ENCODE assay signal across 8 mouse cellular contexts in the genomic region with DNA sequence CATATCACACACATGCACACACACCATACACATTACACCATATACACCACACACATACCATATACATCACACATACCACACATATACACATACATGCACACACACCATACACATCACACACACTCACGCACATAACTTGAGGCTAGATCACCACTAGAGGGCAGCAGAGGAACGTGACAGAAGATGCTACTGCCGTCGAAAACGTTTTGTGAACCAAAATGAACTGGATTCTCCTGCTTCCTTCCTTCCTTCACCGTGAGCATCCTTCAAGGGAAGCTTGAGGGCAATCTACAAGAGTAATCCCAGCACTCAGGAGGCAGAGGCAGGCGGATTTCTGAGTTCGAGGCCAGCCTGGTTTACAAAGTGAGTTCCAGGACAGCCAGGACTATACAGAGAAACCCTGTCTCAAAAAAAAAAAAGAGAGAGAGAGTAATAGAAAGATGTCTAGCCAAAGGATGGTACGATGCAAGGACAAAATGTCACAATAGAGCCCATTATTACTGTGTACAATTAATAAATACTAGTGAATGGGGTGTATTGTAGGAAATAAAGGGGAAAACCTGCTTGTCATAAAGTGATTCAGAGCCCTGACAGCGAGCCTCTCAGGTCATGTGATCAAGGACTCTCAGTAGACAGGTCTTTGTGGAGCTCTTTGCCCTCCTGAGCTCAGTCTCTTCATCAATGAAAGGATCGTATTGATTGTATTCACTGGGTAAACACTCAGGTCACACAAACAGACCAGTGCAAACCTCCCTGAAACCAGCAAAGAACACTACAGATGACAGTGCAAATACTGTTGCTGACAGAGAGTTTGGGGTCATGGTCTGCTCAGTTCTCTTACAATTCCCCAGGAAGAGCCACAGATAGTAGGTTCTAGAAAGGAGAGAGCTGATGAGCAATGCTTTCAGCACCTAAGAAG.
DNase-seq lines count a peak whose midpoint lies in the region; ATAC-seq lines count a peak whose summit lies in the region.

No protein-coding gene starts in this region.

- ATAC-seq in embryonic facial prominence, embryonic 11.5 days (replicated peaks; ENCODE audit: insufficient number of reproducible peaks, low FRiP score, low TSS enrichment, low read depth): peak; percentile 75
- ATAC-seq in kidney, embryonic 14.5 days (ENCODE audit: low FRiP score, low TSS enrichment): peak; percentile 68
- ATAC-seq in limb, embryonic 15.5 days (ENCODE audit: insufficient number of reproducible peaks, low FRiP score, low TSS enrichment, low read depth): 0 out of 2 replicates have a peak, but pooled peaks have one; percentile 40
- peak; percentile 84 for ATAC-seq in midbrain, embryonic 16.5 days

- no peak overlapping the region for H3K4me2 ChIP-seq in embryonic facial prominence, embryonic 11.5 days (ENCODE audit: low read depth, low read length)
- H3K4me2 ChIP-seq in kidney, embryonic 14.5 days (replicated peaks; ENCODE audit: low read depth, low read length): no peak overlapping the region
- no peak overlapping the region for H3K4me2 ChIP-seq in limb, embryonic 15.5 days
- H3K4me2 ChIP-seq in midbrain, embryonic 16.5 days (ENCODE audit: low read length): no peak overlapping the region

- no peaks in the 10 kb centered on the region for H3K9me3 ChIP-seq in embryonic facial prominence, embryonic 11.5 days (replicated peaks; ENCODE audit: control insufficient read depth, low read length)
- H3K9me3 ChIP-seq in kidney, embryonic 14.5 days (ENCODE audit: control insufficient read depth, low read length): no peaks in the 10 kb centered on the region
- H3K9me3 ChIP-seq in limb, embryonic 15.5 days: no peaks in the 10 kb centered on the region
- no peaks in the 10 kb centered on the region for H3K9me3 ChIP-seq in midbrain, embryonic 16.5 days (replicated peaks; ENCODE audit: control insufficient read depth, low read length, poor library complexity, severe bottlenecking)

- no peaks in the 10 kb centered on the region; the same call in 1 of the 2 replicates for H3K4me1 ChIP-seq in embryonic facial prominence, embryonic 11.5 days (ENCODE audit: control insufficient read depth, insufficient read depth, low read length)
- H3K4me1 ChIP-seq in kidney, embryonic 14.5 days (ENCODE audit: control insufficient read depth, insufficient read depth, low read length): no peaks in the 10 kb centered on the region
- no peaks in the 10 kb centered on the region for H3K4me1 ChIP-seq in limb, embryonic 15.5 days
- H3K4me1 ChIP-seq in midbrain, embryonic 16.5 days (ENCODE audit: control insufficient read depth, insufficient read depth, low read length): no peaks in the 10 kb centered on the region

- no peaks in the 10 kb centered on the region for H3K36me3 ChIP-seq in embryonic facial prominence, embryonic 11.5 days (replicated peaks; ENCODE audit: control insufficient read depth, insufficient read depth, low read depth, low read length)
- H3K36me3 ChIP-seq in kidney, embryonic 14.5 days (ENCODE audit: control insufficient read depth, insufficient read depth, low read length): no peaks in the 10 kb centered on the region
- no peaks in the 10 kb centered on the region for H3K36me3 ChIP-seq in limb, embryonic 15.5 days
- no peaks in the 10 kb centered on the region for H3K36me3 ChIP-seq in midbrain, embryonic 16.5 days (ENCODE audit: control insufficient read depth, insufficient read depth, low read length)

- H3K9ac ChIP-seq in embryonic facial prominence, embryonic 11.5 days (replicated peaks; ENCODE audit: low read length): no peak overlapping the region
- no peak overlapping the region for H3K9ac ChIP-seq in kidney, embryonic 14.5 days (ENCODE audit: low read depth, low read length)
- no peak overlapping the region for H3K9ac ChIP-seq in limb, embryonic 15.5 days
- no peak overlapping the region for H3K9ac ChIP-seq in midbrain, embryonic 16.5 days (ENCODE audit: low read depth, low read length)

- H3K27ac ChIP-seq in embryonic facial prominence, embryonic 11.5 days (replicated peaks; ENCODE audit: low read depth, low read length): no peak overlapping the region
- H3K27ac ChIP-seq in kidney, embryonic 14.5 days (ENCODE audit: low read depth, low read length): no peak overlapping the region
- H3K27ac ChIP-seq in limb, embryonic 15.5 days: no peak overlapping the region
- no peak overlapping the region for H3K27ac ChIP-seq in midbrain, embryonic 16.5 days (ENCODE audit: low read length)

- H3K27me3 ChIP-seq in embryonic facial prominence, embryonic 11.5 days (ENCODE audit: control insufficient read depth, insufficient read depth, low read length): no peaks in the 10 kb centered on the region
- no peaks in the 10 kb centered on the region for H3K27me3 ChIP-seq in kidney, embryonic 14.5 days (ENCODE audit: control insufficient read depth, insufficient read depth, low read length)
- peaks cover 7% of the 10 kb centered on the region; the same call in 1 of the 2 replicates for H3K27me3 ChIP-seq in limb, embryonic 15.5 days
- H3K27me3 ChIP-seq in midbrain, embryonic 16.5 days (ENCODE audit: control insufficient read depth, insufficient read depth, low read depth, low read length): no peaks in the 10 kb centered on the region

- DNase-seq in A20 (ENCODE audit: low read depth, low spot score): peak; percentile 82
- DNase-seq in adrenal gland, postnatal 10 days: peak; percentile 80
- DNase-seq in embryonic facial prominence, embryonic 11.5 days (ENCODE audit: low spot score): peak; percentile 94
- DNase-seq in heart, adult 8-10 months (ENCODE audit: low spot score): peak; percentile 68
- DNase-seq in spleen, postnatal 4 days (ENCODE audit: low spot score in 2 of 2): peak; percentile 48 to 80

- H3K4me3 ChIP-seq in embryonic facial prominence, embryonic 11.5 days (ENCODE audit: low read depth, low read length): no peak overlapping the region
- H3K4me3 ChIP-seq in kidney, embryonic 14.5 days (ENCODE audit: low read length): no peak overlapping the region
- no peak overlapping the region for H3K4me3 ChIP-seq in limb, embryonic 15.5 days
- H3K4me3 ChIP-seq in midbrain, embryonic 16.5 days (ENCODE audit: low read depth, low read length): no peak overlapping the region

- 30% methylated on average over 11 of the region's 11 CpGs for WGBS in embryonic facial prominence, embryonic 11.5 days
- 28% methylated on average over 11 of the region's 11 CpGs for WGBS in kidney, embryonic 14.5 days
- 25% methylated on average over 11 of the region's 11 CpGs for WGBS in limb, embryonic 15.5 days
- WGBS in midbrain, embryonic 16.5 days: 28% methylated on average over 11 of the region's 11 CpGs
